Mouse (Mus musculus) MEL (cell line): ENCODE results near the gene Faap100.

Source experiments
- CHD2 ChIP-seq: IDR thresholded peaks from 2 replicates; pipeline ENCODE4 v1.6.1; 2011; ENCODE audit warnings: low read length, improper control_type of control experiment
- CTCF ChIP-seq, 3 experiments: IDR thresholded peaks in 2 of 3; conservative IDR thresholded peaks in 1 of 3; 2 replicates each; pipeline ENCODE4 v1.5.1; 2011 to 2012; ENCODE audit warnings: low read length in 3 of 3, low read depth in 2 of 3, mild to moderate bottlenecking in 2 of 3, improper control_type of control experiment in 1 of 3, inconsistent platforms in 1 of 3, mixed read lengths in 1 of 3, moderate library complexity in 1 of 3; ENCODE audit not compliant: control insufficient read depth in 1 of 3, insufficient read depth in 1 of 3, poor library complexity in 1 of 3, severe bottlenecking in 1 of 3
- E2F4 ChIP-seq: IDR thresholded peaks from 2 replicates; pipeline ENCODE4 v1.6.1; 2011; ENCODE audit warnings: low read depth, low read length, improper control_type of control experiment, borderline replicate concordance
- ETS1 ChIP-seq: IDR thresholded peaks from 2 replicates; pipeline ENCODE4 v1.6.1; 2012; ENCODE audit warnings: low read depth, mild to moderate bottlenecking, inconsistent platforms, low read length, improper control_type of control experiment, moderate library complexity
- MAX ChIP-seq: IDR thresholded peaks from 2 replicates; pipeline ENCODE4 v1.6.1; 2011; ENCODE audit warnings: low read length, improper control_type of control experiment
- POLR2A ChIP-seq, 2 experiments: IDR thresholded peaks; 2 replicates each; pipeline ENCODE4 v1.6.1; 2011 to 2012; ENCODE audit warnings: low read length in 2 of 2, mild to moderate bottlenecking in 2 of 2, control low read depth in 1 of 2, improper control_type of control experiment in 1 of 2, low read depth in 1 of 2, moderate library complexity in 1 of 2; ENCODE audit not compliant: control insufficient read depth in 1 of 2, insufficient read depth in 1 of 2, poor library complexity in 1 of 2
- SIN3A ChIP-seq: IDR thresholded peaks from 2 replicates; pipeline ENCODE4 v1.6.1; 2012; ENCODE audit warnings: low read length, improper control_type of control experiment, inconsistent platforms
- UBTF ChIP-seq: IDR thresholded peaks from 2 replicates; pipeline ENCODE4 v1.6.1; 2012; ENCODE audit warnings: low read depth, mild to moderate bottlenecking, inconsistent platforms, low read length, improper control_type of control experiment, moderate library complexity, borderline replicate concordance; ENCODE audit not compliant: insufficient read depth
- USF2 ChIP-seq, 2 experiments: IDR thresholded peaks; 2 replicates each; pipeline ENCODE4 v1.6.1; 2011 to 2012; ENCODE audit warnings: improper control_type of control experiment in 2 of 2, low read length in 2 of 2, borderline replicate concordance in 1 of 2, inconsistent platforms in 1 of 2, low read depth in 1 of 2, mild to moderate bottlenecking in 1 of 2; ENCODE audit not compliant: insufficient read depth in 1 of 2
- ZC3H11A ChIP-seq: IDR thresholded peaks from 2 replicates; pipeline ENCODE4 v1.6.1; 2012; ENCODE audit warnings: low read depth, mild to moderate bottlenecking, inconsistent platforms, low read length, improper control_type of control experiment

- TF ChIP-seq CHD2 (no peak), POLR2A (IDR thresholded peaks at IDR 0.05; ENCODE audit: control insufficient read depth in 1 of 2, insufficient read depth in 1 of 2, low read depth in 1 of 2, low read length in 2 of 2, poor library complexity in 1 of 2) (no peak), ZC3H11A (no peak), CTCF (IDR thresholded peaks at IDR 0.05 in 2 of 3, conservative IDR thresholded peaks at IDR 0.05 in 1 of 3; ENCODE audit: control insufficient read depth in 1 of 3, insufficient read depth in 1 of 3, low read depth in 2 of 3, low read length in 3 of 3, poor library complexity in 1 of 3, severe bottlenecking in 1 of 3) (no peak), UBTF (no peak), SIN3A (no peak), USF2 (IDR thresholded peaks at IDR 0.05; ENCODE audit: borderline replicate concordance in 1 of 2, insufficient read depth in 1 of 2, low read depth in 1 of 2, low read length in 2 of 2) (no peak), ETS1 (no peak), MAX (no peak), E2F4 (no peak)
These were observed 2.6 kb upstream of the Faap100 start for GRCm38 (mm10) chr11:120381157-120381556.
